Mouse (Mus musculus) WW6 (cell line): ENCODE results near the gene Crlf3.
"Not testable (repeated sequence)": the region's sequence is repeated elsewhere in the genome, so short reads cannot be mapped to it uniquely, and the experiment has no call there.

Experiments used
- DNase-seq: peaks from one replicate; pipeline ENCODE4 v3.0.0-alpha.2; 2013; ENCODE audit warnings: low read depth, low spot score

Gene Crlf3

DNA sequence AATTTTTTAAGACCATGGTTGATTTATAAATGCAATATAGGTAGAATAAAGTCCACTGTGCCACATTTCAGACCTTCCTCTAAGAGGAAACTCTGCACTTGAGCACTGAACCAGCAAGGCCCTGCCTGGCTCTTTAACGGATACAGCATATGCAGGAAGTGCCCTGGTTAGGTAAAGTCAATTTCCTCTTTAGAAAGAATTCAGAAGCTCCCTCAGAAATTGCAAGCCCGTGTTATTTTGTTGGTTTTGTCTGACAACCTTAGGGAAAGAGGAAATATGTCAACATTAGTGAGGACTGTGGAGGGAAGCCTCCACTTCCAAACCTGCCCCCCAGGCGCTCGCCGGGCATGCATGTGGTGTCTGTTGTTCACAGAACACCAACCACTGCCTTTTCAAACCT lies 13.2 kb downstream of the Crlf3 start:
- no peak for DNase-seq

- DNase-seq = not testable (repeated sequence)
These were observed 14.4 kb downstream of the Crlf3 start for GRCm38 (mm10) chr11:80066373-80066772.

DNA sequence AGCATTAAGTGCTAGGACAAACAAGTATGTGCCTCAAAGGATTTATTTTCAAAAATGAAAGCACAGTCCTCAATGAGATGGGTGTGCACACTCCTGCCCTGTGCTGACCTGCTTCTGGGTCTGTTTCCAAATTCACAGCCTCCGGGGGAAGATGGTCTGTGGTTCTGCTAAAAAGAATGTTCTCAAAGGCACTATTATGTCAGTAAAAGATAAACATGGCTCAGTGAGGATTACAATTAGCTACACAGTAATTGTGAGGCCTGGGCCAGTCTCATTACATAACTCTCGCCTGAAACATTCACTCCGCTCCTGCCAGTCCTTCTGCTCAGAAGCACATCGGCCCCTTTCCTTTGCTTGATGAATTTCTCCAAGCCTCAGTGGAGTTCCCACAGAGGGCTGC lies 18.6 kb downstream of the Crlf3 start:
- no peak for DNase-seq

DNA sequence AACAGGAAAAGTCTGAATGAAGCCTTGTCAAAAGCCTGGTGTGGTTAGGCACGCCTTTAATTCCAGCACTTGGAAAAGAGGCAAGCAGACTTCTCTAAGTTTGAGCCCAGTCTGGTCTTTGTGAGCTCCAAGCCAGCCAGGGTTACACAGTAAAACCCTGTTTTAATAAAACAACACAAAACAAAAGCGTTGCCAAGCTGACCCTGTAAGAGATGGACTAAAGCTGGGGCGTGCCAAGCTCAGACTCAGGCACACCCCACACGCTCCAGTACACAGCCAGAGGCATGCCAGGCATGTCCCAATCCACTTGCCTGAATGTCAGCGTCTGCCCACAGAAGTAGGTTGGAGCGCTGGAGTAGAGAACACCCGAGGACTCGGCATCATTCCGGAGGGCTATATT lies 24.6 kb downstream of the Crlf3 start:
- DNase-seq = no peak

DNA sequence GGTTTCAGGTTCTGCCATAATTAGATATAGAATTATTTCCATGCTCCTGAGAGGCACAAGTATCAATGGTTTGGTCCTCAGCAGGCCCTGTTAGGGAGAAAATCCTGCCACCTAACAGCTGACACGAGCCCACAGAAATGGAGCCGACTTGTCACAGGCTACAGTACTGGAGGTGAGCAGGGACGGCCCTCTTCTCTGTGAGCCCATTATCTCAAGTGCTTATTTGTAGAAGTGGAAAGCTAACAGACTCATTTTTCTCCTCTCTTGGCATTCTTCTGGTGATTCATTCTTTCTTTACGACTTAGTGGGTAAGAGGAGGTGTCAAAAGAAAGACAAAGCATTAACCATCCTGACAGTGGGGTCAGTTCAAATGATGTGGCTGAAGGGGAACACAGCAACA lies 26.1 kb downstream of the Crlf3 start:
- no peak for DNase-seq

DNA sequence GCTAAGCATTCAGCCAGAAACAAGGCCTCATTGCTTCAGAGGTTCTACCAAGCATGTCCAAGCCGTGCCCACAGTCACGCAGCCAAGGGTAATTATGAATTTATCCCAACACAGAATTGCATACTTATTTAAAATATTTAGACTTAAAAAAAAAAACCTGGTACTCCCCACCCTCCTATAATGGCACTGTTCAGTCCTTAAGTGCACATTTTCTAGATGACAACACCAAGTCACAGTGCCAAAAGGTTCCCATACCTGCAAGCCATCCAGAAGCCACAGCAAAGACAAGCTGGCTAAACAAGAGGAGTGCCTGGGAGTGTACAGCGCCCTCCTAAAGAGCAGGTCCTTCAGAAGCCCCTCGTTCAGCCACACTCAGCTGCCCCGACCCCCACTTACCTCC lies 27.6 kb downstream of the Crlf3 start:
- no peak for DNase-seq

DNA sequence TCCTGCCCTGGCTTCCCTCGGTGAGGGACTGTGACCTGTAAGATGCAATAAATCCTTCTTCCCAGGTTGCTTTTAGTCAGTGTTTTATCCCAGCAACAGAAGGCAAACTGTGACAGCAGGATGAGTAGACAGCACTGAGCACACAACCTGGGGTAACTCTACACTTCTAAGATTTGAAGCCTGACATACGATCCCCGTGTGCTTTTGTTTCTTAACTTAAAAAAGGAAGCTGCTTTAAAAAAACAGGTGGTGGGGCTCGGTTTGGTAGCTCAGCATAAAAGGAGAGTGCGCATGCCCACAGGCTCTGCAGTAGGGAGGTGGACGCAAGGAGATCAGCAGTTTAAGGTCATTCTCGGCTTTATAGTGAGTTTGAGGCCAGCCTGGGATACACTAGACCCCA lies 28.3 kb downstream of the Crlf3 start:
- no peak for DNase-seq

DNA sequence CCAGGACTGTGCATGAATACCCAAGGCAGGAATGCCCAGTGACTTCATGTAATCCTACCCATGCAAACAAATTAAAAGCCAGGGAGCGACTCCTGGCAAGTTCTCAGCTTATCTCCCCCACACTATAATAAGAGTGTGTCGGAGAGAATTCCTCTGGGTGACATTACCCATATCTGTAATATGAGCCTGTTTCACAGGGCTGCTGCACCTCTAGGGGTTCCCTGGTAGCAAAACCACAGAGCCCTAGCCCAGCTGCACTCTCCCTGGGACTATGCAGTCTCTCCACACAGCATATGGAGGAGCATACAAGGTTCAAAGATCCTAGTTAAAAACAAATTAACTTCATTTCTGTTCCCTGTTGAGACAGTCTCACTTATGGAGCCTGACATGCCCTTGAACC lies 30.7 kb downstream of the Crlf3 start:
- DNase-seq = no peak

GRCm38 (mm10) chr11:80046856-80047255 lies 33.9 kb downstream of the Crlf3 start:
- no peak for DNase-seq

DNA sequence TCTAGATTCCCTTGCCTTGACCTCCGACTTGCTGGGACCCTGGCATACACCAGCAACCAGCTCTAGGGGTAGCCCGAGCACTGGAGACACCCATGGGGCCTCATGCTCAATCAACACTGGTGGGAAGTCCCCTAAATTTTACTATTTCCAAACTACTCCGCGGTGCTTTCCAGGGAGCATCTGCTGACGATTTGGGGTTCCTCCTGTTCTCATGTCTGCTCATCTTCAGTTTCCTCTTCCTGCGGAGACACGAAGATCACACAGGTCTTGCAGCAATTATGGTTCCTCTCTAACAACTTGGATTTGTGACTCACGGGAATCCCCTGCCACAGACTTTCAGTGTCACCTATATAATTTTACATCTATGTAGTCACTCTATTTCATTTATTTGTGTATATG lies 37.4 kb downstream of the Crlf3 start:
- no peak for DNase-seq

- DNase-seq = peak; percentile 31
These were observed 38.0 kb downstream of the Crlf3 start for GRCm38 (mm10) chr11:80042615-80043418.

DNA sequence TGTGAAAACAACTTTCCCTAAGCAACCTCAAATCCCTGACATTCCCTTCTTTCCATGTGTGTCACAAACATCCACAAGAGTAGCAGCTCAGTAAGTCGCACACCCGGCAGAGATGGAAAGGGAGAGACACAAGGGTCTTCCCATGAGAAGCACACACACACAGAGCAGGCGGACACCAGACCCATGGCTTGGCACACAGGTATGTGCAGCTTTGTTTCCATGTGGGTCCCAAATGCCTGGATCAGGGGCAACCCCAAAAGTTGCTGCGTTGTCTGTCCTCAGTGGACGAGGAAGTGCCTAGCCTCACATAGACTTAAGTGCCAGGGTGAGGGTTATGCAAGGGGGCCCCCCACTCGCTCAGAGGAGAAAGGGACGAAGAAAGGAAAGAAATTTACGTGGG lies 43.3 kb downstream of the Crlf3 start:
- no peak for DNase-seq

DNA sequence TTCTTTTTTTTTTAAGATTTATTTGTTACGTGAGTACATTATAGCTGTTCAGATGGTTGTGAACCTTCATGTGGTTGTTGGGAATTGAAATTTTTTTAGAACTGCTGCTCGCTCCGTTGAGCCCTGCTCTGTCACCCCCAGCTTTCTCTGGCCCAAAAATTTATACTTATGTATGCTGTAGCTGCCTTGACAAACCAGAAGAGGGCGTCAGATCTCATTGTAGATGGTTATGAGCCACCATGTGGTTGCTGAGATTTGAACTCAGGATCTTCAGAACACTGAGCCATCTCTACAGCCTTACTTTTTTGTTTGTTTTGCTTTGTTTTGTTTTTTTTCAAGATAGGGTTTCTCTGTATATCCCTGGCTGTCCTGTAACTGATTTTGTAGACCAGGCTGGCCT lies 59.5 kb downstream of the Crlf3 start:
- no peak for DNase-seq

DNA sequence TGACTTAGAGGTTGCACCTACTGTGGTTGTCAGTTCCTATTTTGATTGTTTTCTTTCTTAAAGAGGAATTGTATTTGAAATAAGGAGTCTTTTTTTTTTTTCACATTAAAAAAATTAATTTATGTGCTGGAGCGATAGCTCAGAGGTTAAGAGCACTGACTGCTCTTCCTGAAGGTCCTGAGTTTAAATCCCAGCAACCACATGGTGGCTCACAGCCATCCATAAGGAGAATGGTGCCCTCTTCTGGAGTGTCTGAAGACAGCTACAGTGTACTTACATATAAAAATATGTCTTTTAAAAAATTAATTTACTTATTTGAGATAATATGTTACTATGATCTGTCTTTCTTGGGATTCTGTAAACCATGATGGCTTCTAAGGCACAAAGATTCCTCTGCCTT lies 61.0 kb downstream of the Crlf3 start:
- no peak for DNase-seq

DNA sequence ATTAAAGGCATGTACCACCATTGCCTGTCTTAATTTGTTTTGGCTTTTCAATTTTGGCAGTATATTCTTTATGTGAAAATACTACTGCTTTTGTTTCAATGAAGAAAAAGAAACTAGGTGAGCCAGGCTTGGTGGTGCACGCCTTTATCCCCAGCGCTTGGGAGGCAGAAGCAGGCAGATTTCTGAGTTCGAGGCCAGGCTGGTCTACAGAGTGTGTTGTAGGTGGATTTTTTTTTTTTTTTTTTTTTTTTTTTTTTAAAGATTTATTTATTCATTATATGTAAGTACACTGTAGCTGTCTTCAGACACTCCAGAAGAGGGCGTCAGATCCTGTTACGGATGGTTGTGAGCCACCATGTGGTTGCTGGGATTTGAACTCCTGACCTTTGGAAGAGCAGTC lies 64.3 kb downstream of the Crlf3 start:
- not testable (repeated sequence) for DNase-seq
